Mouse (Mus musculus): ENCODE data around the gene Tmem9. TPM values are rescaled to one million over a fixed set of nuclear protein-coding genes. Genes with fewer than 3 reads are reported as not detected.

Gene Tmem9
- polyA plus RNA-seq, 1 experiment from 2014 or later: 207 TPM

DNA sequence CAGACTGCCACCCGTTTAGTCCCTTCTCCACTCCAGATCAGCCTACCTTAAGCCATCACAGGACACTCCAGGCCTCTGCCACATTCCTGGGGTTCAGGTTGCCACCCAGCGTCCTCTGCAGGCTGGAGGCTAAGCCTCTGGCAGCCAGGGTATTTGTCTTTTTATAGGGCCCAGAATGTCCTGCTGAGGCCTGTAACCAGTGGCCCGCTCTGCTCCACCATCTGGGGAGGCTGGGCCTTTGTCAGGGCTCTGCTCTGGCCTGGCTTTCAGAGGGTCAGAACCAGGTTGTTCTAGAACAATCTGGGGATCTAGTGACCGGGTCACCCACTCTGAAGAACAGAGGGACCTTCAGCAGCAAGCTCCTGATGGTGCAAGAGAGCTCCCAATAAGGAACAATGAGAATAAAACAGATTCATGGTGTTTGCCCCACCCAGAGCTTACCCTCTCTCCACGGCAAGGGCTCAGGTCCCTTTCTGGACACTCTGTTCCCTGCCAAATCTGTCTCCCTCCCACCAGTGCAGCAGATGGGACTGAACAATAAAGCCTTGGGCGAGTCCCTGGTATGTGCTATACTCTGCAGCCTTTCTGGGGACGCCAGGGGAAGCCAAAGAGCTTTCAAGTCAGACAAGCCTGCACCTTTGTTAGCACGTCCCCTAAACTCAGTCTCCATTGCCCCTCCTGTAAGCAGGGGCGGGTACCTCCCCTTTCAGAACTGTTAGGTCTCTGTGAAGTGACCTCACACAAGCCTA lies 53.3 kb downstream of the Tmem9 start:
- no peak overlapping the region for H3K4me2 ChIP-seq (ENCODE audit: low read length)
- WGBS: 49% methylated on average over 9 of the region's 9 CpGs

DNA sequence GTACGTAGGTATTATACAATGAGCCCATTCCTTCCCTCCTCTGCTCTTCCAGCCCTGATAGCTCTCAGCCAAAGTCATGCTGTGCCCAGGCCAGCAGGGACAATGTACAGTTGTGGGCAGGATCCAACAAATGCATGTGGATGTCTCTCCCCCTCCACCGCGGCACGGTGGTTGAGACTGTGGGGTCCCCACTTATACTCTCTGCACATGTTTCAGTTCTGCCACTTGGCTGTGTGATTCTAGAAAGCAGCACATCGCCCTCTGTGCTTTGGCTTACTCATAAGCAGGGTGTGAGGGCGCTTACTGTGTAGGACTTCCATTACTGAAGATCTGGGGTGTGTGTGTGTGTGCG lies 53.8 kb downstream of the Tmem9 start:
- 76% methylated on average over 7 of the region's 7 CpGs for WGBS

More for the DNA sequence above, 53.3 kb downstream of the Tmem9 start:
- Histone ChIP-seq H3K27ac (ENCODE audit: low read depth, low read length) (peak overlapping the region; percentile 14; the same call in 1 of the 2 replicates), H3K4me1 (ENCODE audit: control insufficient read depth, insufficient read depth, low read depth, low read length) (peaks cover 5% of the 10 kb centered on the region), H3K36me3 (ENCODE audit: control insufficient read depth, insufficient read depth, low read length) (no peaks in the 10 kb centered on the region), H3K27me3 (replicated peaks; ENCODE audit: control insufficient read depth, insufficient read depth, low read length) (no peaks in the 10 kb centered on the region), H3K9ac (ENCODE audit: low read depth, low read length) (no peak overlapping the region), H3K9me3 (ENCODE audit: control insufficient read depth, low read length) (no peaks in the 10 kb centered on the region), H3K4me3 (ENCODE audit: low read length) (no peak overlapping the region)
- peak; percentile 64 for ATAC-seq

DNA sequence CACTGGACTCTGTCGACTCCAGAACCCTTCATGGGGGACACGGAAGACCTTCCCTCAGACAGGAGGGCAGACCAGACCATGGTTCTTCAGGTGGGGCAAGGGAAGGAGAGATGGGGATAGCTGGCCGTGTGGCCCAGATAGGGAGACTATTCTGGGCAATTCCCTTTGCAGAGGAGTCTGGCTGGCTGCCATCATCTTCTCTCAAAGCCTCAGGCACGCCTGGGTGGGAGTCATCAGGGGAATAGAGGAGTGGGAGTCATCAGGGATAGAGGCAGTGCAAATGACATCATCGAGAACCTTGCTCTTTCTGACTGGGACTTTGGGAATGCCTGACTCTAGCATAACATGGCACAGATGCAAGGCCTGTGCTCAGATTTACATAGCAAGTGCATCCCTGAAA lies 56.0 kb downstream of the Tmem9 start:
- H3K9me3 ChIP-seq (ENCODE audit: control insufficient read depth, low read length): no peaks in the 10 kb centered on the region
- H3K9ac ChIP-seq (ENCODE audit: low read depth, low read length): no peak overlapping the region

More for the DNA sequence above, 53.8 kb downstream of the Tmem9 start:
- Histone ChIP-seq H3K9ac (ENCODE audit: low read depth, low read length) (no peak overlapping the region), H3K4me3 (ENCODE audit: low read length) (no peak overlapping the region), H3K27ac (ENCODE audit: low read depth, low read length) (no peak overlapping the region), H3K9me3 (ENCODE audit: control insufficient read depth, low read length) (no peaks in the 10 kb centered on the region), H3K27me3 (replicated peaks; ENCODE audit: control insufficient read depth, insufficient read depth, low read length) (no peaks in the 10 kb centered on the region), H3K4me1 (ENCODE audit: control insufficient read depth, insufficient read depth, low read depth, low read length) (peaks cover 3% of the 10 kb centered on the region), H3K4me2 (ENCODE audit: low read length) (no peak overlapping the region), H3K36me3 (ENCODE audit: control insufficient read depth, insufficient read depth, low read length) (no peaks in the 10 kb centered on the region)
- ATAC-seq: peak; percentile 56

DNA sequence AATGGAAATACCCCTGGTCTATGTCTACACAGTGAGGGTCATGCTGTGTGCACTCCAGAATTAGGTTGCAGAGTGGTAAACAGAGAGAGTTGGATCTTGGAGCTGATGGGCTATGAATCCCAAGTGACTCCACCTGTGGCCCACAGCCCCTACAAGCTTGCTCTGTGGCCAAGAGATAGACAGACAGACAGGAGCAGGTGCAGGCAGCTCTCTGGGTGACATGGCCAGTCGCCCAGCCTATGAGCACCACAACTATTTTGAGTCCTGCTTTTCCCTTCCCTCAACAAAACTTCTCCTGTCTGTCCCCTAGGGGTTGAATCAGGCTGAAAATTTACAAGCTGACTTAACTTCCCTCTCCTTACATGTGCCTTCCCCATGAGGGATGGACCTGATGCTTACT lies 58.7 kb downstream of the Tmem9 start:
- no peak overlapping the region for H3K4me2 ChIP-seq (ENCODE audit: low read length)
- H3K9me3 ChIP-seq (ENCODE audit: control insufficient read depth, low read length): no peaks in the 10 kb centered on the region
- H3K36me3 ChIP-seq (ENCODE audit: control insufficient read depth, insufficient read depth, low read length): no peaks in the 10 kb centered on the region
- no peak overlapping the region for H3K27ac ChIP-seq (ENCODE audit: low read depth, low read length)
- H3K27me3 ChIP-seq (replicated peaks; ENCODE audit: control insufficient read depth, insufficient read depth, low read length): no peaks in the 10 kb centered on the region
- H3K4me3 ChIP-seq (ENCODE audit: low read length): no peak overlapping the region
- H3K4me1 ChIP-seq (ENCODE audit: control insufficient read depth, insufficient read depth, low read depth, low read length): peaks cover 2% of the 10 kb centered on the region; the same call in 1 of the 2 replicates
- no peak for ATAC-seq
- 75% methylated on average over 1 of the region's 1 CpGs for whole genome bisulfite sequencing
- H3K9ac ChIP-seq (ENCODE audit: low read depth, low read length): no peak overlapping the region

More for the DNA sequence above, 56.0 kb downstream of the Tmem9 start:
- H3K36me3 ChIP-seq (ENCODE audit: control insufficient read depth, insufficient read depth, low read length): no peaks in the 10 kb centered on the region
- H3K4me3 ChIP-seq (ENCODE audit: low read length): no peak overlapping the region
- H3K27ac ChIP-seq (ENCODE audit: low read depth, low read length): no peak overlapping the region
- H3K27me3 ChIP-seq (replicated peaks; ENCODE audit: control insufficient read depth, insufficient read depth, low read length): no peaks in the 10 kb centered on the region
- H3K4me1 ChIP-seq (ENCODE audit: control insufficient read depth, insufficient read depth, low read depth, low read length): peaks cover 2% of the 10 kb centered on the region; the same call in 1 of the 2 replicates
- no peak overlapping the region for H3K4me2 ChIP-seq (ENCODE audit: low read length)
- ATAC-seq: no peak
- 70% methylated on average over 5 of the region's 5 CpGs for WGBS

DNA sequence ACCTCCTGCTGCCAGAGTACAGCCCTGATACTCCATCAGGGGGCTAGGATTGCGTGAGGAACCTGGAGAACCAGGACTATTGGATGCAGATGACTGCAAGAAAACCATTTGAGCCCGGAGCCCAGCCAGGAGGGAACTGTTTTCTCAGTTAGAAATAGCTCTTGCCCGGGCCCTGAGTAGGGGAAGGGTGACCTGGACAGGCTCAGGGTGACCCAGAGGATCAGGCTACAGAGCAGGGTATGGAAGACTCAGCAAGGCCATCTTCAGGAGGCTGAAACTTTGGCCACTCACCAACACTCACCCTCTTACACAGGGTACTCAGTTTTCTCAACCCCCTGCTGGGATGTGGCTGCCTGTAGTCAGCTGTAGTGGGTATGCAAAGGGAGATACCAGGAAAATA lies 59.6 kb downstream of the Tmem9 start:
- H3K9ac ChIP-seq (ENCODE audit: low read depth, low read length): no peak overlapping the region
- ATAC-seq: no peak
- no peak overlapping the region for H3K4me2 ChIP-seq (ENCODE audit: low read length)
- no peaks in the 10 kb centered on the region for H3K27me3 ChIP-seq (replicated peaks; ENCODE audit: control insufficient read depth, insufficient read depth, low read length)
- H3K9me3 ChIP-seq (ENCODE audit: control insufficient read depth, low read length): no peaks in the 10 kb centered on the region
- no peaks in the 10 kb centered on the region for H3K4me1 ChIP-seq (ENCODE audit: control insufficient read depth, insufficient read depth, low read depth, low read length)
- no peaks in the 10 kb centered on the region for H3K36me3 ChIP-seq (ENCODE audit: control insufficient read depth, insufficient read depth, low read length)
- 78% methylated on average over 3 of the region's 3 CpGs for WGBS
- no peak overlapping the region for H3K4me3 ChIP-seq (ENCODE audit: low read length)
- H3K27ac ChIP-seq (ENCODE audit: low read depth, low read length): no peak overlapping the region

DNA sequence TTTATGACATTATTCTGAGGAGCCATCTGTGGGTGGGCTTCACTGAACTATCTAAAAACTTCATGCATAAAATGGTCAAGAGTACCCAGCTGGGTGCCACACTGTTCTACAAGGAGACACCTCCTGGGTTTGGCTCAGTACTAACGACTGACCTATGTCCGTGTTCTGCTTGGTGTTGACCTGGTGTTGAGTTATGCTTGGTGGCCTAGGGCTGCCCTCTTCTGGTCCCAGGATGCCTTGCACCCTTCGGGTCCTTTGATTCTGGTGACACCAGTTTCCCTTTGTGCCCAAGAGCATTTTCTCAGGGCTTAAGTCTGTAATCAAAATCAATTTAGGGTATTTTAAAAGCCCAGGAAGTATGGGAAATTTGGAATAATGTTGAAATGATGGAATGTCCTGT lies 68.1 kb downstream of the Tmem9 start:
- no peak overlapping the region for H3K9ac ChIP-seq (ENCODE audit: low read depth, low read length)
- no peak overlapping the region for H3K4me3 ChIP-seq (ENCODE audit: low read length)
- no peaks in the 10 kb centered on the region for H3K4me1 ChIP-seq (ENCODE audit: control insufficient read depth, insufficient read depth, low read depth, low read length)
- no peaks in the 10 kb centered on the region for H3K36me3 ChIP-seq (ENCODE audit: control insufficient read depth, insufficient read depth, low read length)
- H3K27ac ChIP-seq (ENCODE audit: low read depth, low read length): no peak overlapping the region
- no peak for ATAC-seq
- H3K9me3 ChIP-seq (ENCODE audit: control insufficient read depth, low read length): no peaks in the 10 kb centered on the region
- no peak overlapping the region for H3K4me2 ChIP-seq (ENCODE audit: low read length)
- H3K27me3 ChIP-seq (replicated peaks; ENCODE audit: control insufficient read depth, insufficient read depth, low read length): no peaks in the 10 kb centered on the region
- WGBS: 9% methylated on average over 3 of the region's 3 CpGs

DNA sequence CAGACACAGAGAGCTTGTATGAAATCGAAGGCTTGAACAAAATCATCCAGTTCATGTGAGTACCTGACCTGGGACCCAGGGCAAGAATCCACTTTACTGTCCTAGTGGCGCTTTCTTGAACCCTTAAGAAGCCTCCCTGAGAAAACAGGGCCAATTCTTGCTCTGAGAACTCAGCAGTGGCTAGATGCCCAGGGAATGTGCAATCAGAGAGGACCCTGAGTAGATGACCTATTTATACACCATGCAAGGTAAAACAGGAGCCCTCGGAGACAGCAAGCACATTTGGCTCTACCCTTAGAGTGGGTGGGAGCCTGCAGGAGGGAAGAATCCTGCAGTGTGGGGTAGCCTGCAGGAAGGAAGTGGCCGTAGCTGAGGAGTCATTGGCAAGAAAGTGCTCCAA lies 69.7 kb downstream of the Tmem9 start:
- no peaks in the 10 kb centered on the region for H3K36me3 ChIP-seq (ENCODE audit: control insufficient read depth, insufficient read depth, low read length)
- H3K4me1 ChIP-seq (ENCODE audit: control insufficient read depth, insufficient read depth, low read depth, low read length): no peaks in the 10 kb centered on the region
- 66% methylated on average over 4 of the region's 4 CpGs for WGBS
- no peak for ATAC-seq
- no peak overlapping the region for H3K4me3 ChIP-seq (ENCODE audit: low read length)
- no peaks in the 10 kb centered on the region for H3K27me3 ChIP-seq (replicated peaks; ENCODE audit: control insufficient read depth, insufficient read depth, low read length)
- H3K9me3 ChIP-seq (ENCODE audit: control insufficient read depth, low read length): peaks cover 3% of the 10 kb centered on the region; the same call in 1 of the 2 replicates
- no peak overlapping the region for H3K9ac ChIP-seq (ENCODE audit: low read depth, low read length)
- H3K27ac ChIP-seq (ENCODE audit: low read depth, low read length): no peak overlapping the region
- no peak overlapping the region for H3K4me2 ChIP-seq (ENCODE audit: low read length)

DNA sequence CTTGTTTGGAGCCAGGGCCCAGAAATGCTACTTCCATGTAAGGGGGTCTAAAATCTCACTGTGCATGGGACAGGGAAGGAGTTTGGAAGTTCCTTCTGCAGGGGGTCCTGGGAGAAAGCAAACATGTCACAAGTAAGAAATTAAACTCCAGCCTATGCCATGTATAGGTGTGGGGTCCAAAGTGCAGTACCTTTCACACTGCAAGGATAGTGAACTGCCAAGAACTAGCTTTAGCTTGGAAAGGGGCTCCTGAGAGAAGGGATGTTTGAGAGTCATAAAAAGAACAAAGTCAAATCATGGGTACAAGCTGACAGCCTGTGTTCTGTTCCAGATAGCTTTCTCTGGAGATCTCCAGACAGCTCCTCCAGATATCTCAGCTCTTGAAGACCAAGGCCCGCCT lies 73.2 kb downstream of the Tmem9 start:
- Histone ChIP-seq H3K4me3 (ENCODE audit: low read length) (no peak overlapping the region), H3K4me2 (ENCODE audit: low read length) (no peak overlapping the region), H3K4me1 (ENCODE audit: control insufficient read depth, insufficient read depth, low read depth, low read length) (no peaks in the 10 kb centered on the region), H3K27me3 (replicated peaks; ENCODE audit: control insufficient read depth, insufficient read depth, low read length) (no peaks in the 10 kb centered on the region), H3K36me3 (ENCODE audit: control insufficient read depth, insufficient read depth, low read length) (no peaks in the 10 kb centered on the region), H3K9me3 (ENCODE audit: control insufficient read depth, low read length) (peaks cover 3% of the 10 kb centered on the region; the same call in 1 of the 2 replicates), H3K27ac (ENCODE audit: low read depth, low read length) (no peak overlapping the region), H3K9ac (ENCODE audit: low read depth, low read length) (no peak overlapping the region)
- no peak for ATAC-seq
- WGBS: 87% methylated on average over 1 of the region's 1 CpGs

Measured in hindbrain, embryonic 16.5 days (tissue).